Mouse (Mus musculus): ENCODE measurements around the gene AI467606. TPM values are rescaled to one million over a fixed set of nuclear protein-coding genes. Genes with fewer than 3 reads are reported as not detected.

Gene AI467606
- polyA plus RNA-seq, 1 experiment from 2014 or later = 3.8 TPM

GRCm38 (mm10) chr7:127098950-127099349 lies 7.8 kb downstream of the AI467606 start:
- Histone ChIP-seq H3K4me3 (replicated peaks) (no peak overlapping the region), H3K9me3 (replicated peaks) (no peaks in the 10 kb centered on the region), H3K27me3 (no peaks in the 10 kb centered on the region), H3K4me1 (peaks cover under 1% of the 10 kb centered on the region; the same call in 1 of the 2 replicates), H3K27ac (no peak overlapping the region), H3K4me2 (no peak overlapping the region), H3K9ac (no peak overlapping the region), H3K36me3 (no peaks in the 10 kb centered on the region)
- 93% methylated on average over 4 of the region's 4 CpGs for WGBS
- no peak for ATAC-seq (replicated peaks; ENCODE audit: low FRiP score)

- Histone ChIP-seq H3K4me1 (peaks cover 6% of the 10 kb centered on the region; the same call in 1 of the 2 replicates), H3K9me3 (replicated peaks) (no peaks in the 10 kb centered on the region), H3K9ac (no peak overlapping the region), H3K36me3 (no peaks in the 10 kb centered on the region), H3K4me3 (replicated peaks) (no peak overlapping the region), H3K4me2 (no peak overlapping the region), H3K27ac (no peak overlapping the region), H3K27me3 (no peaks in the 10 kb centered on the region)
- no peak for ATAC-seq (replicated peaks; ENCODE audit: low FRiP score)
- whole genome bisulfite sequencing = 80% methylated on average over 4 of the region's 4 CpGs
These were observed 8.4 kb downstream of the AI467606 start for GRCm38 (mm10) chr7:127099528-127099927.

- no peaks in the 10 kb centered on the region for H3K27me3 ChIP-seq
- H3K4me2 ChIP-seq = no peak overlapping the region
- no peaks in the 10 kb centered on the region for H3K36me3 ChIP-seq
- no peaks in the 10 kb centered on the region for H3K9me3 ChIP-seq (replicated peaks)
- 52% methylated on average over 2 of the region's 2 CpGs for WGBS
- ATAC-seq (replicated peaks; ENCODE audit: low FRiP score) = no peak
- no peak overlapping the region for H3K27ac ChIP-seq
- H3K9ac ChIP-seq = no peak overlapping the region
- H3K4me1 ChIP-seq = peaks cover 10% of the 10 kb centered on the region
- no peak overlapping the region for H3K4me3 ChIP-seq (replicated peaks)
These were observed 10.4 kb downstream of the AI467606 start for GRCm38 (mm10) chr7:127101451-127102016.

- Histone ChIP-seq H3K36me3 (no peaks in the 10 kb centered on the region), H3K9me3 (replicated peaks) (no peaks in the 10 kb centered on the region), H3K27ac (no peak overlapping the region), H3K4me2 (no peak overlapping the region), H3K27me3 (no peaks in the 10 kb centered on the region), H3K9ac (no peak overlapping the region), H3K4me3 (replicated peaks) (no peak overlapping the region), H3K4me1 (peaks cover 10% of the 10 kb centered on the region)
- ATAC-seq (replicated peaks; ENCODE audit: low FRiP score) = no peak
- 84% methylated on average over 6 of the region's 6 CpGs for WGBS
These were observed 11.0 kb downstream of the AI467606 start for GRCm38 (mm10) chr7:127102148-127102547.

DNA sequence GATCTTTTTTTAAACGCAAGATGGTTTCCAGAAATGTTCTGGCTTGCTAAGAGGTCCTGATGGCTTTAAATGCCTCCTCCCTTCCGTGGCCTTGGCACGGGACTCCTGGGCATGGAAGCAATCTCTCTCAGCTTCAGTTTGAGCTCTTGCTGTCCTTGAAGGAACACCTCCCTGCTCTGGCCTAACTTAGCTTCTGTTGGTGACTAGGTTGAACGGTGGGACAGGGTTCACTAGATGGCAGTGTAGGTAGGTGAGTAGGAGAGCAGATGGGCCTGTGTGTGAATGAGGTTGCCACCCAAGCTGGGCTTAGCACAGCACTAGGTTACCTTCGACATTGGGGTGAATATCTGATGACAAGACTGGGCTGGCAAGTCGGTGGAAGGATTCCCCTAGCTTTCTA lies 12.8 kb downstream of the AI467606 start:
- Histone ChIP-seq H3K4me3 (replicated peaks) (no peak overlapping the region), H3K4me2 (no peak overlapping the region), H3K27me3 (no peaks in the 10 kb centered on the region), H3K9me3 (replicated peaks) (no peaks in the 10 kb centered on the region), H3K4me1 (peaks cover 10% of the 10 kb centered on the region), H3K9ac (no peak overlapping the region), H3K36me3 (no peaks in the 10 kb centered on the region), H3K27ac (peak overlapping the region; percentile 11; the same call in 1 of the 2 replicates)
- 0 out of 2 replicates have a peak, but pooled peaks have one; percentile 27 for ATAC-seq (replicated peaks; ENCODE audit: low FRiP score)
- 70% methylated on average over 6 of the region's 6 CpGs for WGBS

- Histone ChIP-seq H3K4me3 (replicated peaks) (peak overlapping the region; percentile 39), H3K4me2 (peak overlapping the region; percentile 60), H3K36me3 (no peaks in the 10 kb centered on the region), H3K4me1 (peaks cover 10% of the 10 kb centered on the region), H3K9me3 (replicated peaks) (no peaks in the 10 kb centered on the region), H3K9ac (peak overlapping the region; percentile 24; the same call in 1 of the 2 replicates), H3K27me3 (no peaks in the 10 kb centered on the region), H3K27ac (peak overlapping the region; percentile 11; the same call in 1 of the 2 replicates)
- WGBS = 12% methylated on average over 17 of the region's 17 CpGs
- ATAC-seq (replicated peaks; ENCODE audit: low FRiP score) = peak; percentile 84
These were observed 13.6 kb downstream of the AI467606 start for GRCm38 (mm10) chr7:127104560-127105332.

GRCm38 (mm10) chr7:127105551-127105950 lies 14.4 kb downstream of the AI467606 start:
- Histone ChIP-seq H3K9ac (no peak overlapping the region), H3K4me3 (replicated peaks) (no peak overlapping the region), H3K4me1 (peaks cover 10% of the 10 kb centered on the region), H3K4me2 (no peak overlapping the region), H3K27ac (no peak overlapping the region), H3K36me3 (no peaks in the 10 kb centered on the region), H3K9me3 (replicated peaks) (no peaks in the 10 kb centered on the region), H3K27me3 (no peaks in the 10 kb centered on the region)
- WGBS = 75% methylated on average over 7 of the region's 7 CpGs
- no peak for ATAC-seq (replicated peaks; ENCODE audit: low FRiP score)

- no peak for ATAC-seq (replicated peaks; ENCODE audit: low FRiP score)
- H3K4me1 ChIP-seq = peaks cover 20% of the 10 kb centered on the region
- no peak overlapping the region for H3K4me3 ChIP-seq (replicated peaks)
- no peak overlapping the region for H3K9ac ChIP-seq
- no peak overlapping the region for H3K4me2 ChIP-seq
- no peak overlapping the region for H3K27ac ChIP-seq
- WGBS = 46% methylated on average over 18 of the region's 18 CpGs
- H3K36me3 ChIP-seq = no peaks in the 10 kb centered on the region
- H3K27me3 ChIP-seq = no peaks in the 10 kb centered on the region
- no peaks in the 10 kb centered on the region for H3K9me3 ChIP-seq (replicated peaks)
These were observed 19.3 kb downstream of the AI467606 start for GRCm38 (mm10) chr7:127110239-127111007.

GRCm38 (mm10) chr7:127111461-127111860 lies 20.3 kb downstream of the AI467606 start:
- Histone ChIP-seq H3K27ac (no peak overlapping the region), H3K4me3 (replicated peaks) (no peak overlapping the region), H3K36me3 (no peaks in the 10 kb centered on the region), H3K4me1 (peaks cover 27% of the 10 kb centered on the region), H3K4me2 (no peak overlapping the region), H3K9ac (no peak overlapping the region), H3K27me3 (no peaks in the 10 kb centered on the region), H3K9me3 (replicated peaks) (no peaks in the 10 kb centered on the region)
- 46% methylated on average over 6 of the region's 6 CpGs for WGBS
- ATAC-seq (replicated peaks; ENCODE audit: low FRiP score) = no peak

DNA sequence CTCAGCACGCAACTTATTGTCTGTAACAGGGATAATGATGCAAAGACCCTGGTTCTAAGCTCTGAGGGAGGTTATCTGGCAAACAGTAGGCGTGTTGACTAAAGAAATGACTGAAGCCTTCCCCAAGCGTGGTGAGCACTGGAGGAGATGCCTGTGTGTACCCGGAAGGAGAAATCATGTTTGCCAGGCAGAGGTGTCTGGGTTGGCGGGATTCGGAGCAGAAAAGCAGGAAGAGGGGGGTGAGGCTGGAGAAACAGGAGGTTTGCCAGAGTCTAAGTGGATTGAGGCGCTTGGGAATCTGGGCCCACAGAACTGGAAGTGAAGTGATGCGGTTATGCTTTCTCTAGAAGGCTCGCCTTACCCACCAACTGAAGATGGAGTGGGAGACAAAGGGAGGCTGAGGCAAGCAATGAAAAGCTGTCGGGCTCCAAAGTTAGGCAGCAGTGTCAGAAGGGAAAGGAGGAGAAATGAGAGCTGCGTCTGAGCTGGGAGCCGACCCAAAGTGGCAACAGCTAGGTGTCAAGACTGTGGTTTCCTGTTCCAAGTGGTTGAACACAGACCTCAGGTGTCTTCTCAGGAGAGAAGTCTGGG lies 21.2 kb downstream of the AI467606 start:
- WGBS = 75% methylated on average over 12 of the region's 12 CpGs
- Histone ChIP-seq H3K9me3 (replicated peaks) (no peaks in the 10 kb centered on the region), H3K27ac (no peak overlapping the region), H3K9ac (no peak overlapping the region), H3K4me2 (no peak overlapping the region), H3K27me3 (no peaks in the 10 kb centered on the region), H3K36me3 (no peaks in the 10 kb centered on the region), H3K4me3 (replicated peaks) (no peak overlapping the region), H3K4me1 (peaks cover 33% of the 10 kb centered on the region)
- ATAC-seq (replicated peaks; ENCODE audit: low FRiP score) = no peak

DNA sequence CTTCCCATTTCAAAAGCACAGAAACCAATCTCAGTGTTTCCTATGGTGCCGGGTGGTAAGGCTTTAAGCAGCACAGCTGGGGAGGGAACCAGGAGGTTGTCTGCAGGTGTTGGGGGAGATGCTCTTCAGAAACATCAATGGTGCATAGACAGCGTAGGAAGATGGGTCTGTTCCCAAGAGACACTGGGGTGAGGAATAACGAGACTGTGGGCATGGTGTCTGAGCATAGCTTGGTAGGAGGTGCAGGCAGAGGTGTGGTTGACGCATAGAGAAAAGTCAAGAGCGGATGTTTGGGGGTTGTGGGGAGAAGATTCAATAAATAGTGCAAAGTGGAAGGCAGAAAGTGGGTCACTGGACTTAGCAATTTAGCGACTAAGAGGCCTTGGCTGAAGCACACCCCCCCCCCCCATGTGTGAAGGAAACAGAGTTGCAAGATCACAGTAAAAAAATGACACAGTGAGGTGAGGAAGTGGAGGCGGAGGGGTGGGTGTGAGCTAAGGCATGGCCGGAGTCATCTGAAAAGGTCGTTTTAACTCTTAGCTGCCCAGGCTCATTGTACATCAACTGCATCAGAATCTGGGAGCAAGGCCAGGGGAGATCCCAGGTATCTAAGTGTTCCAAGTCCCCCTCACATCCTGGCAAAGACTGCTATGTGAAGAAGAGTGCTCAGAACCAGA lies 21.9 kb downstream of the AI467606 start:
- Histone ChIP-seq H3K36me3 (no peaks in the 10 kb centered on the region), H3K27me3 (no peaks in the 10 kb centered on the region), H3K4me3 (replicated peaks) (no peak overlapping the region), H3K9ac (no peak overlapping the region), H3K4me1 (peaks cover 39% of the 10 kb centered on the region), H3K27ac (peak overlapping the region; percentile 82; the same call in 1 of the 2 replicates), H3K4me2 (no peak overlapping the region), H3K9me3 (replicated peaks) (no peaks in the 10 kb centered on the region)
- no peak for ATAC-seq (replicated peaks; ENCODE audit: low FRiP score)
- 35% methylated on average over 9 of the region's 9 CpGs for WGBS
